11 mouse cellular contexts compared by ENCODE assay signal in genomic region chr5:113153508-113153830, GRCm38 (mm10).
A peak's percentile ranks its signal among the peaks of the same experiment; 100 is the strongest.
DNase-seq lines count a peak whose midpoint lies in the region; ATAC-seq and TF ChIP-seq lines count a peak whose summit lies in the region.
"Had no signal": no experiment of that assay in that cellular context is flagged by ENCODE, and none has a peak within 500 bp of the region (broad histone marks: within the 10 kb centered on the region; RNA-seq: fewer than 3 reads in every experiment).

No protein-coding gene starts in this region.

- no peak overlapping the region for H3K4me2 ChIP-seq in heart, embryonic 14.5 days (ENCODE audit: low read length)
- no peak overlapping the region for H3K4me2 ChIP-seq in lung, embryonic 16.5 days (ENCODE audit: low read depth, low read length)
- no peak overlapping the region for H3K4me2 ChIP-seq in hindbrain, postnatal 0 days (ENCODE audit: low read depth, low read length)
- no peak overlapping the region for H3K4me2 ChIP-seq in stomach, postnatal 0 days (replicated peaks; ENCODE audit: low read depth)

- no peak for TF ChIP-seq CTCF in hindbrain, postnatal 0 days (IDR thresholded peaks at IDR 0.05; ENCODE audit: low read depth)
- TF ChIP-seq CTCF in stomach, postnatal 0 days (IDR thresholded peaks at IDR 0.05; ENCODE audit: low read depth), result no peak

- ATAC-seq in heart, embryonic 14.5 days (ENCODE audit: insufficient number of reproducible peaks, insufficient read depth, low FRiP score, low read depth), result no peak
- no peak for ATAC-seq in lung, embryonic 16.5 days (ENCODE audit: low read depth)
- ATAC-seq in hindbrain, postnatal 0 days, result no peak
- ATAC-seq in stomach, postnatal 0 days (ENCODE audit: low FRiP score, low TSS enrichment), result no peak
- no peak for ATAC-seq in granulocyte monocyte progenitor cell, adult 5-6 weeks (replicated peaks; ENCODE audit: poor library complexity, severe bottlenecking)

- WGBS in heart, embryonic 14.5 days, result 77% methylated on average over 5 of the region's 5 CpGs
- WGBS in lung, embryonic 16.5 days, result 66% methylated on average over 5 of the region's 5 CpGs
- 75% methylated on average over 5 of the region's 5 CpGs for WGBS in hindbrain, postnatal 0 days
- WGBS in stomach, postnatal 0 days, result 67% methylated on average over 5 of the region's 5 CpGs

- no peak for TF ChIP-seq EP300 in stomach, postnatal 0 days (optimal IDR thresholded peaks at IDR 0.05)

- H3K4me3 ChIP-seq in heart, embryonic 14.5 days (ENCODE audit: control insufficient read depth in 1 of 2, insufficient read depth in 1 of 2, low read depth in 1 of 2, low read length in 2 of 2), result no peak overlapping the region
- H3K4me3 ChIP-seq in lung, embryonic 16.5 days (ENCODE audit: low read length), result no peak overlapping the region
- no peak overlapping the region for H3K4me3 ChIP-seq in hindbrain, postnatal 0 days (ENCODE audit: low read length)
- no peak overlapping the region for H3K4me3 ChIP-seq in stomach, postnatal 0 days (ENCODE audit: low read depth, low read length)

- peak overlapping the region; percentile 37 to 79; a peak in 3 of 4 replicates for H3K27ac ChIP-seq in heart, embryonic 14.5 days (replicated peaks in 1 of 2; ENCODE audit: control insufficient read depth in 1 of 2, insufficient read depth in 1 of 2, low read depth in 2 of 2, low read length in 2 of 2)
- peak overlapping the region; percentile 88 for H3K27ac ChIP-seq in lung, embryonic 16.5 days (ENCODE audit: low read length)
- peak overlapping the region; percentile 60; the same call in 1 of the 2 replicates for H3K27ac ChIP-seq in hindbrain, postnatal 0 days
- peak overlapping the region; percentile 89 for H3K27ac ChIP-seq in stomach, postnatal 0 days (replicated peaks)

- DNase-seq in heart, adult 8-10 months (ENCODE audit: low spot score), result no peak
- no peak for DNase-seq in lung, postnatal 10 days
- no peak for DNase-seq in hindbrain, postnatal 0 days (ENCODE audit: low spot score)
- DNase-seq in stomach, postnatal 0 days (ENCODE audit: low spot score), result no peak
- DNase-seq in spleen, postnatal 14 days (ENCODE audit: low spot score in 2 of 2), result no peak
- DNase-seq: cerebellum, adult 2 months; right cerebral cortex, postnatal 25 days had no signal

- no peaks in the 10 kb centered on the region for H3K9me3 ChIP-seq in heart, embryonic 14.5 days (ENCODE audit: control insufficient read depth, low read length)
- H3K9me3 ChIP-seq in lung, embryonic 16.5 days (ENCODE audit: control insufficient read depth, low read length), result no peaks in the 10 kb centered on the region
- no peaks in the 10 kb centered on the region for H3K9me3 ChIP-seq in hindbrain, postnatal 0 days (ENCODE audit: low read length)
- no peaks in the 10 kb centered on the region for H3K9me3 ChIP-seq in stomach, postnatal 0 days (ENCODE audit: control insufficient read depth, low read length)

- H3K27me3 ChIP-seq in heart, embryonic 14.5 days (ENCODE audit: control insufficient read depth, insufficient read depth, low read length), result no peaks in the 10 kb centered on the region
- H3K27me3 ChIP-seq in lung, embryonic 16.5 days (ENCODE audit: control insufficient read depth, insufficient read depth, low read depth, low read length), result no peaks in the 10 kb centered on the region
- H3K27me3 ChIP-seq in hindbrain, postnatal 0 days (ENCODE audit: insufficient read depth, low read length), result no peaks in the 10 kb centered on the region
- no peaks in the 10 kb centered on the region for H3K27me3 ChIP-seq in stomach, postnatal 0 days (ENCODE audit: control insufficient read depth, insufficient read depth, low read length)
- H3K27me3 ChIP-seq: CH12.LX had no signal

- H3K9ac ChIP-seq in heart, embryonic 14.5 days (ENCODE audit: low read length), result peak overlapping the region; percentile 62
- H3K9ac ChIP-seq in lung, embryonic 16.5 days (ENCODE audit: low read length), result peak overlapping the region; percentile 31; the same call in 1 of the 2 replicates
- H3K9ac ChIP-seq in hindbrain, postnatal 0 days (replicated peaks; ENCODE audit: low read length), result no peak overlapping the region
- H3K9ac ChIP-seq in stomach, postnatal 0 days (ENCODE audit: low read length), result peak overlapping the region; percentile 48; the same call in 1 of the 2 replicates

- no peaks in the 10 kb centered on the region for H3K36me3 ChIP-seq in heart, embryonic 14.5 days (ENCODE audit: control insufficient read depth, insufficient read depth, low read length)
- no peaks in the 10 kb centered on the region for H3K36me3 ChIP-seq in lung, embryonic 16.5 days (ENCODE audit: control insufficient read depth, insufficient read depth, low read length)
- no peaks in the 10 kb centered on the region for H3K36me3 ChIP-seq in hindbrain, postnatal 0 days (ENCODE audit: insufficient read depth, low read length)
- H3K36me3 ChIP-seq in stomach, postnatal 0 days (ENCODE audit: control insufficient read depth, insufficient read depth, low read length), result no peaks in the 10 kb centered on the region

- H3K4me1 ChIP-seq in heart, embryonic 14.5 days (ENCODE audit: control insufficient read depth in 2 of 2, insufficient read depth in 2 of 2, low read length in 2 of 2), result peaks cover 39 to 53% of the 10 kb centered on the region in 2 experiments
- peaks cover 43% of the 10 kb centered on the region for H3K4me1 ChIP-seq in lung, embryonic 16.5 days (replicated peaks; ENCODE audit: control insufficient read depth, insufficient read depth, low read length)
- peaks cover 11% of the 10 kb centered on the region for H3K4me1 ChIP-seq in hindbrain, postnatal 0 days (ENCODE audit: insufficient read depth, low read length)
- H3K4me1 ChIP-seq in stomach, postnatal 0 days (replicated peaks; ENCODE audit: control insufficient read depth, insufficient read depth), result peaks cover 5% of the 10 kb centered on the region; the same call in 1 of the 2 replicates
